Mouse (Mus musculus) 3T3-L1 (cell line): ENCODE measurements around the gene Smg6.

ENCODE experiments used
- DNase-seq: peaks from one replicate; pipeline ENCODE4 v3.0.0-alpha.2; 2015; ENCODE audit warnings: low read depth, low spot score

Smg6 gene

GRCm38 (mm10) chr11:74925577-74926387 is at the start of gene Smg6, which contains the start of gene Srr:
Gene Smg6 (plus strand): TSS chr11:74925823.
Gene Srr (minus strand): TSS chr11:74925948.
- DNase-seq: peak; percentile 94

DNA sequence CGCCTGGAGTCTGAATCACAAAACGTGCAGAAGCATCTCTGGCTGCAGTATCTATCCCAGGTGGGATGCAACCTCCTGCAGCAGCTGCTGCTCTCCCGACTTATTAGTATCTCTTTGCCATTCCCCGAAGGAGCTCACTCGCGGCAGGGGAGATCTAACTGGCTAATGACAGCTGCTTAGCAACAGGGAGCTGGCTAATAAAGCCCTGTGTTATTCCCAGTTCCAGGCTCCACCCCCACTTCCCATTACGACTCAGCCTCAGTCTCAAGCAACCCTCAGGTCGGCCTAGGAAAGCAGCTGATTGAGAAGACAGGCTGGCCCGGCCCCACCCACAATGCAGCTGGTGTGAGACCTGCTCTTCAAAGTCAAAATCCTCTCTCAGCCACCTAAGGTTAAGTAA is 48.8 kb upstream of the Smg6 start:
- DNase-seq: peak; percentile 62

GRCm38 (mm10) chr11:74880999-74881398 is 44.6 kb upstream of the Smg6 start:
- peak; percentile 62 for DNase-seq

DNA sequence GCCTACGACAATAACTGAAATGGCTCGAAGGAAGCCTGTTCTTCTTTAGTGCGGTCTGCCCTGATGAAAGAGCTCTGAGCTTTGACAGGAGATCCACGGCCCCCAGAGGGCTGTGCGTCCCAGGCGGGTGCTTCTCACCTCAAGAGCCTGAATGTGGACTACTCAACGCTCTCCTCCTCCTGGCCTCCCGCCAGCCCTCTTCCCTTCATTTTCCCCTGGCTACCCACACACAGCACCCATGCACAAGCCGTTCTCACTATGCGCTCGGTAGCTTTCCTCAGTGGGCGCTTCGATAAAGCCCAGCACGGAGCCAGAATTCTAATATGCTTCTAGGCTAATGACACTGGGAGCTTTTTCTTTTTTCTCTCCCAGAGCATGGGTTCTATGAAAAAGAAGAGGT is 43.6 kb upstream of the Smg6 start:
- no peak for DNase-seq

- DNase-seq: no peak
These were observed 42.5 kb upstream of the Smg6 start for GRCm38 (mm10) chr11:74883098-74883497.

DNA sequence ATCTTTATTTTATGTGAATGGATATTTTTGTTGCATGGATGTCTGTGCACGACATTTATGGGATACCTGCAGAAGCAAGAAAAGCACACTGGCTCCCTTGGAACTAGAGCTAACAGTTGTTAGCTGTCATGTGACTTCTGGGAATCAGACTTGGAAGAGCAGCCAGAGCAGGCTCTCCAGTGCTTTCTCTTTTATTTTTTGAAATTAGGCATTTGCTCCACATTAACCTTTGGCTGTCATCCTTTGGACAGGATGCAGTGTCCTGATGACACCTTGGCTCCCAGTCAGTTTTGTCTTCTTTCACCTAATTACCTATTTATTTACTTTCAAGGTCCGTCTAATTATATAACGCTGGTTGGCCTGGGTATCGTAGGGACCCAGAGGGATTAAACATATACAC is 31.0 kb upstream of the Smg6 start:
- no peak for DNase-seq

- peak; percentile 68 for DNase-seq
These were observed 29.4 kb upstream of the Smg6 start for GRCm38 (mm10) chr11:74895980-74896900.

DNA sequence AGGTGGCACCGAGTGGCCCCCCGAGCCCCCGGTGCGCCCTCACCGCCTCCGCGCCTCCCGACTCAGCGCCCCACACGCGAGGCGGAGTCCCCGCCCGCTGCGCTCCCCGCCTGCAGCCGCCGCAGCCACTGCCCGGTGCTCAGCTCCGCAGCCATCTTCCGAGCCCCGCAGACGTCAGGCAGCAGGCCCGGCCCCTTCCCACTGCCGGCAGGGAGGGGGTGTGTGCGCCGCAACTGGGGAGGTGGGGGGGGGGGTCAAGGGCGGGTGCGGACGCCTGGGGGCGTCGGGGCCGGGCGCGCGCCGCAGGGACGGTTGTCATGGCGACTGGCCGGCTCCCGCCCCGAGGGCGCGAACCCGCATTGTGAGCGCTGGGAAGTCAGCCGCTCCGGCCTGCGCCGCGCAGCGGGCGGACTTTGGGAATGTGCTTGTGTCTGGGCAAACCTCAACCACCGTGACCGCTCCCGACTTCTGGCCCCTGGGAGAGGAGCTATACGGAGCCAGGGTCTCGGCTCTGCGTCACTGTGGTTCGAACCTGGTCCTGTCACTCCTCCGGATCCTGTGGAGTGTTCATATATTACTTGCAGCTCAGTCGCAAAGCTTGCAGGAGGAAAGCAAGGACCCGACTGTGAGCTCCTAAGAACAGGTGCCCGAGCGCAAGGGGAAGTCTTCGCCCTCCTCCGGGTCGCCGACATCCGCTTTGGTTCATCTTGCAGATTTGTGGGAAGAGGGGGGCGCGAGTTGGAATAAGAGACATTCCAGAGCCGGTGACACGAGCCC is 28.5 kb upstream of the Smg6 start, which contains the start of gene Sgsm2:
TSS of gene Sgsm2 (minus strand) at position 160 of the 777 bp plus-strand sequence.
- peak; percentile 68 for DNase-seq

DNA sequence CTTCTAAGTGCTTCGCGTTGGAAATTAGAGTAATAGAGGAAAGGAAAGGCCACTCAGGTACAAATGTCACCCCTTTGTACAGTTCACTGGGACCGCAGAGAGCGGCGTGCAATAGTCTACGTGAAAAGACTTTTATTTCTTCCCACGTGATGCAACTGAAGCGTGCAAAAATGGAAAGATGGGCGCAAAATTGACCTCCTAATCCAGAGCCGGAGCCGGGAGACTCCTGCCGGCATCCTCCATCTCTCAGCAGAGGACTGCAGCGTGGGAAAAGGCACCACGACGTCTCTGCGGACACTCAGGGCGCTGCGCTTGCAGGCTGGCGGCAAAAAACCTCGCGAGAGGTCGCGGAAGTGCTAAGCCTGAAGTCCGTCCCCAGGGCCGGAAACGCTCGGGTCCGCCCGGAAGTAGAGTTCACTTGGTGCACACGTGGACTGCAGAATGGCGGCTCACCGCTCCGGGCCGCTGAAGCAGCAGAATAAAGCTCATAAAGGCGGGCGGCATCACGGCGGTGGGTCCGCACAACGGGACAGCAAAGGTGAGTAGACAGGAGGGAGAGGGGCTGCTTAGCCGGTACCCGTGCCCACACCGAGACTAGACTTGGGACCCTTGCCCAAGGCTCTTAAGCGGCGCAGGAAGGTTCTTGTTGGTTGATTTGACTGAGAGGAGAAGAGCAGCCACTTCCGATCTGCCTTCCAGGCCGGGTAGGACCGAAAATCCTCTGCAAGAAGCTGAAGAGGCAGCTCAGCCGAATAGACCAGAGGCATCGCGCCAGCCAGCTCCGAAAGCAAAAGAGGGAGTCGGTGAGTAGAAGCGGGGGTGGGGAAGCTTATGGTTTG is 27.7 kb upstream of the Smg6 start, which contains the start of gene Tsr1:
TSS of gene Tsr1 (plus strand) at position 394 of the 839 bp plus-strand sequence.
- DNase-seq: peak; percentile 95

DNA sequence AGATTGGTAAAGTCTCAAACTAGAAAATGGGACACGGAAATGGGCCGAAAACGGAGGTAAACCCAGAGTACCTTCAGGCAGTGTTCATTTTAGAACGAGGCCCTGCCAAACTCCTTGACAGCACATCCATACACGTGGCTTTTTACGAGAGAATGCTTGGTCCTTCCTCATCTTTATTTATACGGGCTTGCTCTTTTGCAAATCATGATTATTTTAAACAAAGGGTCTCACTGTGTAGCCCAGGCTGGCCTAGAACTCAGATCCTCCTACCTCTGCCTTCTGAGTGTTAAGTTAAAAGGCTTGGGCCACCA is 27.2 kb upstream of the Smg6 start:
- no peak for DNase-seq

GRCm38 (mm10) chr11:74901555-74901954 is 24.1 kb upstream of the Smg6 start:
- DNase-seq: no peak

- no peak for DNase-seq
These were observed 23.2 kb upstream of the Smg6 start for GRCm38 (mm10) chr11:74902416-74902815.

DNA sequence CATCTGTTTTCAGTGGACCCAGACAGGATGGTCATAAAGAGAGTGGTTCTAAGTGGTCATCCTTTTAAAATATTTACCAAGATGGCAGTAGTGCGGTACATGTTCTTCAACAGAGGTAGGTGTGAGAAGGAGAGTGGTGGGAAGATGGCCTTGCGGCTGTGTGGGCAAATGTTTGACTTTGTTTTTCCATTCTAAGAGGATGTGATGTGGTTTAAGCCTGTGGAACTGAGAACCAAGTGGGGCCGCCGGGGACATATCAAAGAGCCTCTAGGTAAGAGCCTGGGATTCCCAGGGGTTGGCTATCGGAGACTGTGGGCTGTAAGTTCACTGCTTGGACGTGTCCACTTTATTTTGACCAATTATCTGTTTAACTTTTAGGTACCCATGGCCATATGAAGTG is 17.8 kb upstream of the Smg6 start:
- no peak for DNase-seq

- DNase-seq: no peak
These were observed 16.8 kb upstream of the Smg6 start for GRCm38 (mm10) chr11:74908618-74909399.

DNA sequence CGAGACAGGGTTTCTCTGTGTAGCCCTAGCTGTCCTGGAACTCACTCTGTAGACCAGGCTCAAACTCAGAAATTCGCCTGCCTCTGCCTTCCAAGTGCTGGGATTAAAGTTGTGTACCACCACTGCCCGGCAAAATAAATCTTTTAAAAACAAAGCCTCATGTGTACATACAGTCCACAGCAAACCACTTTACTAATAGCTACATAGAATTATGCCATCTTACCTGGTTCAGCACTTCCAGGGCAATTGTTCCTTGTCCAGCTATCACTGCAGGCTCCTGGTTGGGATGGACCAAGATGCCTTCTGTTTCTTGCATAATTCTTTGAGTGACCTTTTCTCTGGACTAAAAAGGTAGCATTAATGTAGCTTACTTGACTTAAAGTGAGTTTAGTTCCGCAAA is 15.6 kb upstream of the Smg6 start:
- DNase-seq: no peak

- DNase-seq: no peak
These were observed 13.1 kb upstream of the Smg6 start for GRCm38 (mm10) chr11:74912492-74912891.

DNA sequence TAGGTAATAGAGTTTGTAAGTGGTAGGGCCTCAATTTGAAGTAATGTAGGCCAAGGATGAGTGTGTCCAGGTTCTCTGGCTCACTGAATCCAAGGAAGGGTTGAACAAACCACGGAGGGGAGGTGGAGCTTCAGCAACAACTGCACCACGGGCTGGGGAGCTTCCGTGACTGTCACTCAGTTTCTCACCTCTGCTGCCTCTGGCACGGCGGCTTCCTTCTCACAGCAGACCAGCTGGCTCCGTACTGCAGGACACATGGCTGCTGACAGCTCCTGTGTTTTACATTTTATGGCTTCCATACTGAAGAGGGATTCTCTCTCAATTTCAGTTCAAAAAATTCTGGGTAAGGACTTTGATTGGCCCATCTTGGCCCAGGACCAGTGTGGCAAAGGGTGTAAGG is 6.4 kb upstream of the Smg6 start:
- DNase-seq: no peak

GRCm38 (mm10) chr11:74924149-74924548 is 1.5 kb upstream of the Smg6 start:
- DNase-seq: peak; percentile 82

GRCm38 (mm10) chr11:74926388-74927005 is 874 bp downstream of the Smg6 start:
- peak; percentile 83 for DNase-seq
